Mouse (Mus musculus) stomach, postnatal 0 days (tissue): ENCODE measurements around the gene Crim1.

Experiments used
- CTCF ChIP-seq: IDR thresholded peaks from 2 replicates; pipeline ENCODE4 v1.5.1; 2016; ENCODE audit warnings: antibody characterized with exemption, low read depth, mild to moderate bottlenecking, moderate library complexity
- EP300 ChIP-seq: optimal IDR thresholded peaks from 2 replicates; pipeline ENCODE3; 2016; ENCODE audit warnings: antibody characterized with exemption

DNA sequence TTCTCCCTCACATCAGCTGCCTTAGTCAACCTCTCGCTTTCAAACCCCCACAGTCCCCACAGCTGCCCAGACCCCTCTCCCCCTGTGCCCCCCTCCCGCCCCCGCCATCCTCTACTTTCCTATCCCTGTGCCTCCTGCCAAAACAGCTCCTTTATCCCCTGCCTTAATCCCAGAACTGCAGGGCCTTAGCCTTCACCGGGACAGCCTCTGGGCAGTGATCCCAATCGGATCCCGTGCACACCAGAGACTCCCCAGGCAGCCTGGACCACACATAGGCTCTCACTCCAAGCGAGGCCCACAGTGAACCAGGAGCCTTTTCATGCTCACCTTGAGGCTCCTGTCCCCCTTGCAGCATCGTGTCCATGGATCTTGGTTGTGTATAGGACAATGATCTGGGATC, 168.4 kb downstream of the Crim1 start:
- TF ChIP-seq CTCF (no peak), EP300 (no peak)
